Mouse (Mus musculus) gastrocnemius, adult 18-20 months (tissue): Measurements from ENCODE around the gene Apc2. TPM values are rescaled to one million over a fixed set of nuclear protein-coding genes. Genes with fewer than 3 reads are reported as not detected.
"Not testable (repeated sequence)": the region's sequence is repeated elsewhere in the genome, so short reads cannot be mapped to it uniquely, and the experiment has no call there.

Experiments
- DNase-seq: peaks from one replicate; pipeline ENCODE4 v3.0.0; 2021; ENCODE audit warnings: low spot score
- total RNA-seq, 2 experiments: library from RNA; stranded (reverse); gene quantifications; 2 replicates each; pipeline ENCODE4 v1.2.3; 2021

Apc2 gene
- total RNA-seq, 2 experiments from 2014 or later: 0.18 to 0.31 TPM

DNA sequence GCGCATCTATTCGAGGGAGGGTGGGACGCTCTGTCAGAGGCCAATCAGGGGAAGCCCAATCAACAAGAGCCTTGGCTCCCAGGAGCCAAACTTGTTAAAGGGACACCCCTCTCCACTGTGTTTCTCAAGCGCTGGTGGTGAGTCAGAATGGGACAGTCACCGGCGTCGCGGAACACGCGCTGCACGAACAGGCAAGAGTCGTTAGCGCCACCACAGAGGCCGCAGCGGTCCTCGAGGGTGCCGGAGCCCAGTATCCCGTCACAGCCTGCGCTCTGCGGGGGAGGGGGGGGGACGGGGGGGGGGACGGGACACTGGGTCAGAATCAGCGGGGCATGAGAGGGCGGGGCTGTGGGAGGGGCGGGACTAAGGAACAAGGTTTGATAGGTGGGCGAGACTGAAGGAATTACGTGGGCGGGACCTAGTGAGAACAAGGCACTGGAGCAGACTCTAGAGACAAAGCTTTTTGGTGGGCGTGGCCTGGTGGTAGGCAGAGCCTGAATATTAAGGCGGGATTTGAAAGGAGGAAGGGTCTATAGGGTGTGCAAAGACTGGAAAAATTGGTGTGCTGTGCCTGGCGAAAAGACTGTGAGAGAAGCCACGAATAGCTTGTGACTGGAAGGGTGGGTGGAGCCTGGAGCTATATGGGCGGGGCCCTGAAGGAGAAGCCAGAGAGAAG is 47.1 kb downstream of the Apc2 start:
- DNase-seq: no peak

DNA sequence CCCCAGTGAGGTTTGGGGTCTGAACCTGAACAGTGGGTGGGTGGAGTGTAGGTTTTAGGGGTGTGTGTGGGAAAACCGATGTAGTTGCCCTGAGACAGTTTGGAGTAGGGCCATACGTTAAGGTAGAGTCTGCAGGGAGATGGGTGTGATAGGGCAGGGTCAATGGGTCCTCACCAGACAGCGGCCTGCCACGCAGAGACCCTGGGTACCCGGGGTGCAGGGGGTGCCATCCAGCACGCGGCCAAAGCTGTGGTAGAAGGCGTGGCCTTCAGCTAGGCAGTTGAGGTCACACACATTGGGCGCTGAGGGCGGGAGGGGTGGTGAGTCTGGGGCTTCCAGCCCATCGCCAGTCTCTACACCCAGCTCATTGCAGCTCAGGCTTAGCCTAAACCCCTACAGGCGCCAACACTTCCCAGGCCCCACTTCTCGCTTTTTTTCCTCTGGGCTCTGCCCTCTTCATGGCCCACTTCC is 47.7 kb downstream of the Apc2 start:
- no peak for DNase-seq

DNA sequence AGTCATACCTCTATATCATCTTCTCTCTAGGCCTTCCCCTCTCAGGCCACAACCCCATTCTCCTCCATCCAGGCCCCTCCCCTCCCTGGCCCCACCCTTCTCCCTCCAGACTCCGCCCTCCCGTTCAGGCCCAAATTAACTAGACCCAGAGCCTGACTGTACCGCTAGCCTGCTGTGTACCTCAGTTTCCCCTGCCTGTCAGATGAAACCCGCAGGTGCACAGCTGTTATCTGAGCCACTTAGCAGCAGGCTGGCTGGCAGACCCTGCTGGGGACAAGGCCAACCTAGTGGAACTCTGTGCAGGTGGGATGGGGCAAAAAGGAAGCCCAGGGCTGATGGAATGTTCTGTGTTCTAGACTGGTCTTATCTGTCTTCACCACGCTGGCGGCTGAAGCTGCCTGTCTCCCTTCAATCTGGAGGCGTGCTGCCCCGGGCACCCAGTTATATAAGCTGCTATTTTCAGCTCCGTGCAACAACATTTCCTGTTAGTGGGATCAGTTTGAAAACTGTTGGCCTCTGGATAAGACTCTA is 48.4 kb downstream of the Apc2 start:
- peak; percentile 57 for DNase-seq

- DNase-seq: no peak
Measured at GRCm38 (mm10) chr10:80345122-80345521, 49.3 kb downstream of the Apc2 start.

GRCm38 (mm10) chr10:80345929-80346328 is 50.2 kb downstream of the Apc2 start:
- not testable (repeated sequence) for DNase-seq

DNA sequence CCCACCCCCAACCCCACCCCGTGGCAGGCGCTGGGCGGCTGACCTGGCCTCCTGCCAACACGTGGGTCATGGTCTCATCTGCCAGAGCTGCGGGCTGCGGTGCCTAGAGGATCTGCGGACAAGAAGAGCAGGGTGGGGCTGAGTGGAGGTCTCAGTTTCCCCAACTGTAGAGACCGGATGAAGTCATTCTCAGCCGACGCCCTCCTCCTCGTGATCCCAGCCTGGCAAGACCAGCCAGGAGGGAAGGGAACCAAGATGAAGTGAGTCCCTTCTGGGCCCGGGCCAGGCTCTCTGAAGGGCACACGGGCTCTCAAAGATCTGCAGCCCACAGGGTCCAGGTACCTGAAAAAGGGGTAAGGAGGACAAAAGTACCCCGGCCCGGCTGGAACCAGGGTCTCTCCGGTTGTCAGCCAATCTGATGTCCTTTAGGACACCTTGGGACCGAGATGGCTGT is 51.8 kb downstream of the Apc2 start:
- DNase-seq: peak; percentile 56

- DNase-seq: peak; percentile 79
Measured at GRCm38 (mm10) chr10:80348244-80348781, 52.5 kb downstream of the Apc2 start, which contains the start of gene Adamtsl5. Gene Adamtsl5 (minus strand): TSS chr10:80348412.

- DNase-seq: no peak
Measured at GRCm38 (mm10) chr10:80348981-80349380, 53.2 kb downstream of the Apc2 start.

DNA sequence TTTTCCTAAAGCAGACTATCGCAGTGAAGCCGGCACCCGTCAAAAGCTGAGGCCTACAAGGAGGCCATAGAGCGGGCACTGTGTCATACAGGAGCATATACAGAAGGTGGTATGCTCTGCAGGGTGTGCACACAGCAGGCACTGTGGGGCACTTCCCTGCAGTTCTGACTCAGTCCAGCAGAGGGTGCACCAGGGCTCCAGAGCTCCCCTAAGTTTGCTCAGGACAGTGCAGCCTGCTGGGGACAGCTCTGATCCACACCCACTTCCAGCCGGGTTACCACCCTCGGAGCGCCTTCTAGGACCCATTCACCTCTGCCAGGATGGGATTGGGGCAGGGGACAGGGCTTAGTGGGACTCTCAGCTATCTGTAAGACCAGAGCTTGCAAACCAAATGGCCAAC is 54.5 kb downstream of the Apc2 start:
- peak; percentile 89 for DNase-seq

GRCm38 (mm10) chr10:80351896-80352295 is 56.1 kb downstream of the Apc2 start:
- DNase-seq: no peak

GRCm38 (mm10) chr10:80352727-80353126 is 57.0 kb downstream of the Apc2 start:
- DNase-seq: no peak

GRCm38 (mm10) chr10:80355431-80355830 is 59.7 kb downstream of the Apc2 start:
- DNase-seq: no peak

GRCm38 (mm10) chr10:80356001-80356682 is 60.4 kb downstream of the Apc2 start, which contains the start of gene Plk5:
Gene Plk5 (plus strand): TSS chr10:80356459.
- DNase-seq: no peak

GRCm38 (mm10) chr10:80356737-80357136 is 61.0 kb downstream of the Apc2 start:
- no peak for DNase-seq

GRCm38 (mm10) chr10:80357336-80357735 is 61.6 kb downstream of the Apc2 start:
- DNase-seq: no peak

- no peak for DNase-seq
Measured at GRCm38 (mm10) chr10:80357994-80358639, 62.3 kb downstream of the Apc2 start.

DNA sequence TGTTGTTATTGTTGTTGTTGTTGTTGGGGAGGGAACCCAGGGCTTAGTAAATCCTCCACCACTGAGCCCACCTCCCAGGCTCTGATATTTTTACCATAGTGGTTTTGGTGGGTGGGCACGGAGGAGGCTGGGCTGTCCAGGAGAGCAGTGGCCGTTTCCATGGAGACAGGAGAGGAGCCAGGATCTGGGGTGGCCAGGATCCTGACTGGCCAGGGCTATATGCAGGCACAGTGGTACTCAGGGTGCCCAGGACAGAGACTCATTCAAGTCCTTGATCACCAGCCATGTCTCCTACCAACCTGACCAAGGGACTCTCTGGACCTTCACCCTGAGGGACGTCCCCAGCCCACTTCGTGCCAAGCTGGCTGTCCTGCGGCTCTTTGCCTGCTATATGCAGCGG is 68.0 kb downstream of the Apc2 start:
- DNase-seq: no peak

GRCm38 (mm10) chr10:80365736-80366135 is 70.0 kb downstream of the Apc2 start:
- DNase-seq: no peak
